Mouse (Mus musculus) ES-Bruce4 (cell line): ENCODE measurements around the gene Olfr690.

Source experiments
- CTCF ChIP-seq: IDR thresholded peaks from one replicate; pipeline ENCODE4 v1.8.1; 2011; ENCODE audit warnings: low read depth, low read length
- EP300 ChIP-seq: IDR thresholded peaks from 2 replicates; pipeline ENCODE4 v1.6.1; 2011; ENCODE audit warnings: low read depth, low read length; ENCODE audit not compliant: insufficient read depth

- no peak for TF ChIP-seq CTCF
- no peak for TF ChIP-seq EP300
Observed at GRCm38 (mm10) chr7:105287795-105288194, 46.1 kb downstream of the Olfr690 start, which contains the start of gene Olfr688.
